Comparison of ENCODE assay signal across 18 mouse cellular contexts in genomic region chr5:113521037-113521436, GRCm38 (mm10). TPM values are rescaled to one million over a fixed set of nuclear protein-coding genes. Genes with fewer than 3 reads are reported as not detected.
"Had no signal": no experiment of that assay in that cellular context is flagged by ENCODE, and none has a peak within 500 bp of the region (broad histone marks: within the 10 kb centered on the region; RNA-seq: fewer than 3 reads in every experiment).

No protein-coding gene starts in this region.

- DNase-seq: kidney, postnatal 25 days; layer of hippocampus, adult 9-11 months; liver; lung, adult 18-20 months; lung, postnatal 10 days; lung, postnatal 4 days; midbrain, embryonic 14.5 days; thymus, adult 2 months; thymus, postnatal 14 days; thymus, postnatal 4 days had no signal

- H3K4me1 ChIP-seq: liver, embryonic 12.5 days; liver, embryonic 15.5 days had no signal

- H3K27me3 ChIP-seq: liver, embryonic 12.5 days; liver, embryonic 15.5 days had no signal

- H3K27ac ChIP-seq: layer of hippocampus, adult 2 months; limb, embryonic 10.5 days; limb, embryonic 13.5 days; liver, embryonic 12.5 days; liver, embryonic 15.5 days; lung, embryonic 15.5 days had no signal

- H3K4me3 ChIP-seq: layer of hippocampus, adult 2 months; limb, embryonic 10.5 days; limb, embryonic 13.5 days; liver, embryonic 12.5 days; liver, embryonic 15.5 days; lung, embryonic 15.5 days had no signal

RNA-seq across cellular contexts. Expression of gene Wscd2, which starts 30.9 kb away (rescaled TPM):
- total RNA-seq: megakaryocyte progenitor cell, adult 5-6 weeks; megakaryocyte-erythroid progenitor cell, adult 5-6 weeks had no signal
